Mouse (Mus musculus) small intestine, adult 2 months (tissue): ENCODE data around the gene Tchhl1. TPM values are rescaled to one million over a fixed set of nuclear protein-coding genes. Genes with fewer than 3 reads are reported as not detected.
"Not testable (repeated sequence)": the region's sequence is repeated elsewhere in the genome, so short reads cannot be mapped to it uniquely, and the experiment has no call there.

Experiments used
- H3K27ac ChIP-seq: fragments of 200-500 bp; 2 replicates; pipeline ENCODE4 v1.5.1; 2012; ENCODE audit warnings: low read depth, low read length, control low read depth, inconsistent platforms; ENCODE audit not compliant: insufficient read depth
- H3K27me3 ChIP-seq: fragments of 200-500 bp; 2 replicates; pipeline ENCODE4 v1.6.1; 2012; ENCODE audit warnings: mild to moderate bottlenecking, moderate library complexity, low read length, inconsistent platforms; ENCODE audit not compliant: control insufficient read depth, insufficient read depth
- H3K36me3 ChIP-seq: fragments of 200-500 bp; 2 replicates; pipeline ENCODE4 v1.6.1; 2012; ENCODE audit warnings: mild to moderate bottlenecking, low read length, control low read depth, inconsistent platforms; ENCODE audit not compliant: control insufficient read depth, insufficient read depth
- H3K4me1 ChIP-seq: fragments of 200-500 bp; 2 replicates; pipeline ENCODE4 v1.6.1; 2012; ENCODE audit warnings: low read length, inconsistent platforms, mixed read lengths; ENCODE audit not compliant: control insufficient read depth, insufficient read depth, insufficient read length
- H3K4me3 ChIP-seq: fragments of 200-500 bp; 2 replicates; pipeline ENCODE4 v1.5.1; 2012; ENCODE audit warnings: low read depth, mild to moderate bottlenecking, control low read depth, inconsistent platforms, low read length, moderate library complexity
- CTCF ChIP-seq: fragments of 200-500 bp; IDR thresholded peaks from 2 replicates; pipeline ENCODE4 v1.5.1; 2012; ENCODE audit warnings: low read depth, mild to moderate bottlenecking, control low read depth, inconsistent platforms, low read length, moderate library complexity, mixed read lengths; ENCODE audit not compliant: insufficient replicate concordance, insufficient read length; ENCODE audit errors: extremely low read depth
- POLR2A ChIP-seq: fragments of 200-500 bp; IDR thresholded peaks from 2 replicates; pipeline ENCODE4 v1.6.1; 2012; ENCODE audit warnings: low read depth, mild to moderate bottlenecking, control low read depth, inconsistent platforms, low read length, moderate library complexity
- WGBS: fragments of 180-500 bp; shearing (Covaris S2); methylation state at CpG from one replicate; pipeline ENCODE4 v1.1.7; 2018; 5-methylcytosine and 5-hydroxymethylcytosine counted together
- polyA plus RNA-seq: library from polyadenylated mRNA; depleted of rRNA; stranded (reverse); fragments of >200 nt; gene quantifications from 2 replicates; pipeline ENCODE4 v1.2.3, GENCODE M21; 2012

Tchhl1 gene
- polyA plus RNA-seq, 1 experiment, result not detected

GRCm38 (mm10) chr3:93481982-93482616, 13.5 kb downstream of the Tchhl1 start:
- 66% methylated on average over 2 of the region's 2 CpGs for WGBS
- no peaks in the 10 kb centered on the region for H3K36me3 ChIP-seq
- no peaks in the 10 kb centered on the region for H3K4me1 ChIP-seq
- no peak overlapping the region for H3K4me3 ChIP-seq
- no peak overlapping the region for H3K27ac ChIP-seq
- no peaks in the 10 kb centered on the region; the same call in 1 of the 2 replicates for H3K27me3 ChIP-seq
- no peak for TF ChIP-seq POLR2A
- TF ChIP-seq CTCF, result no peak

GRCm38 (mm10) chr3:93485611-93486010, 17.1 kb downstream of the Tchhl1 start:
- TF ChIP-seq POLR2A (no peak), CTCF (no peak)
- no peaks in the 10 kb centered on the region for H3K27me3 ChIP-seq
- 88% methylated on average over 3 of the region's 3 CpGs for WGBS
- no peaks in the 10 kb centered on the region for H3K4me1 ChIP-seq
- H3K36me3 ChIP-seq, result no peaks in the 10 kb centered on the region
- no peak overlapping the region for H3K4me3 ChIP-seq
- H3K27ac ChIP-seq, result no peak overlapping the region

DNA sequence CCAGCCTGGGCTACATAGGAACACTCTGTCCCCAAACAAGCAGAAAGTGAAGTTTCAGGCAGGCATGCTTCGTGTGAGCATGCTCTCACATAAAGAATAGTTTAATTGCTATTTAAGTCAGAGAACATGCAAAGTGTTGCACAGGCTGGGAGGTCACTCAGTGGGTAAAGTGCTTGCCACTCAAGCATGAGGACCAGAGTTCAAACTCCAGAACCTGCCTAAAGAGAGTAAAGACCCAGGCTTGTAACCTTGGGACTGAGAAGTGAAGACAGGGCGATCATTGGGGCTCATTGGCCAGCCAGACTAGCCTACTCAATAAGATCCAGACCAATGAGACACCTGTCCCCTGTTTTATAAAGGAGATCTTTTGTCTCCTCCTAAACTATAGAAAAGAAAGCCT, 20.0 kb downstream of the Tchhl1 start:
- H3K27me3 ChIP-seq, result no peaks in the 10 kb centered on the region
- 82% methylated on average over 2 of the region's 2 CpGs for WGBS
- no peak overlapping the region for H3K4me3 ChIP-seq
- no peaks in the 10 kb centered on the region for H3K4me1 ChIP-seq
- TF ChIP-seq CTCF (no peak), POLR2A (no peak)
- H3K27ac ChIP-seq, result no peak overlapping the region
- H3K36me3 ChIP-seq, result no peaks in the 10 kb centered on the region

GRCm38 (mm10) chr3:93492176-93492575, 23.6 kb downstream of the Tchhl1 start:
- Histone ChIP-seq H3K4me3 (no peak overlapping the region), H3K36me3 (no peaks in the 10 kb centered on the region), H3K4me1 (no peaks in the 10 kb centered on the region), H3K27ac (no peak overlapping the region), H3K27me3 (no peaks in the 10 kb centered on the region)
- 77% methylated on average over 3 of the region's 3 CpGs for WGBS
- TF ChIP-seq POLR2A (no peak), CTCF (no peak)

DNA sequence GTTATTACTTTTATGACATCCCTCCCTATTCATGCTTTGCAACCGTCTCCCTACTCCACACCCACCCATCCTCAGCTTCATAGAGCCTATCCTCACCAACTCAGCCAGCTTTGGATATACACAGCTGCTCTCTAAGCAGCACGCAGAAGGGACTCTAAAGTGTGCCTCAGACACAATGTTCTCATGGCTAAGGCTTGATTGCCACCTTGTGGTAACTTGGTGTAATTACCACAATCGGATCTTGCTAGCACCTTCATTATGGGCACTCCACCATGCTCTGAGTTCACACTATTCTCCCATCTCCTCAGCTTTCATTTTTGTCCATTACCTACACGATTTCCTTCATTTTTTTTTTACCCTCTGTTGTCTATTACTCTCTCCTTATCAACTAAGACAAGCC, 25.4 kb downstream of the Tchhl1 start:
- H3K4me3 ChIP-seq, result no peak overlapping the region

DNA sequence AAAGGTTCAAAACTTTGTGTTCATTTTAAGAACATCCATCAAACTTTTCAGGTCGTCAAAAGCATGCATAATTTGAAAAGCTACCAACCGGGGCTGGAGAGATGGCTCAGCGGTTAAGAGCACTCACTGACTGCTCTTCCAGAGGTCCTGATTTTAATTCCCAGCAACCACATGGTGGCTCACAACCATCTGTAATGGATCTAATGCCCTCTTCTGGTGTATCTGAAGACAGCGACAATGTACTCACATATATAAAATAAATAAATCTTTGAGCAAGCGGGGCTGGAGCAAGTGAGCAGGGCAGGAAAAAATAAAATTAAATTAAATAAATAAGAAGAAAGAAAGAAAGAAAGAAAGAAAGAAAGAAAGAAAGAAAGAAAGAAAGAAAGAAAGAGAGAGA, 26.2 kb downstream of the Tchhl1 start:
- 37% methylated on average over 5 of the region's 5 CpGs for WGBS
- H3K27ac ChIP-seq, H3K4me3 ChIP-seq, H3K27me3 ChIP-seq, H3K36me3 ChIP-seq, H3K4me1 ChIP-seq: not testable (repeated sequence)

More for the DNA sequence above, 25.4 kb downstream of the Tchhl1 start:
- Histone ChIP-seq H3K27me3 (no peaks in the 10 kb centered on the region), H3K36me3 (no peaks in the 10 kb centered on the region), H3K27ac (no peak overlapping the region), H3K4me1 (no peaks in the 10 kb centered on the region)
- WGBS, result under 1% methylated on average over 4 of the region's 4 CpGs
- TF ChIP-seq CTCF (peak; percentile 36; the same call in 1 of the 2 replicates), POLR2A (no peak)

- TF ChIP-seq CTCF (no peak), POLR2A (no peak)
- WGBS, result 26% methylated on average over 3 of the region's 3 CpGs
- Histone ChIP-seq H3K36me3 (no peaks in the 10 kb centered on the region), H3K4me3 (no peak overlapping the region), H3K4me1 (no peaks in the 10 kb centered on the region), H3K27me3 (no peaks in the 10 kb centered on the region), H3K27ac (no peak overlapping the region)
These were observed 28.6 kb downstream of the Tchhl1 start for GRCm38 (mm10) chr3:93497131-93497530.
